Mouse (Mus musculus) urinary bladder, postnatal 10 days (tissue): Measurements from ENCODE around the gene Rpl37.

Experiments used
- DNase-seq: peaks from one replicate; pipeline ENCODE4 v3.0.0; 2022; ENCODE audit warnings: low spot score

The Rpl37 gene

DNA sequence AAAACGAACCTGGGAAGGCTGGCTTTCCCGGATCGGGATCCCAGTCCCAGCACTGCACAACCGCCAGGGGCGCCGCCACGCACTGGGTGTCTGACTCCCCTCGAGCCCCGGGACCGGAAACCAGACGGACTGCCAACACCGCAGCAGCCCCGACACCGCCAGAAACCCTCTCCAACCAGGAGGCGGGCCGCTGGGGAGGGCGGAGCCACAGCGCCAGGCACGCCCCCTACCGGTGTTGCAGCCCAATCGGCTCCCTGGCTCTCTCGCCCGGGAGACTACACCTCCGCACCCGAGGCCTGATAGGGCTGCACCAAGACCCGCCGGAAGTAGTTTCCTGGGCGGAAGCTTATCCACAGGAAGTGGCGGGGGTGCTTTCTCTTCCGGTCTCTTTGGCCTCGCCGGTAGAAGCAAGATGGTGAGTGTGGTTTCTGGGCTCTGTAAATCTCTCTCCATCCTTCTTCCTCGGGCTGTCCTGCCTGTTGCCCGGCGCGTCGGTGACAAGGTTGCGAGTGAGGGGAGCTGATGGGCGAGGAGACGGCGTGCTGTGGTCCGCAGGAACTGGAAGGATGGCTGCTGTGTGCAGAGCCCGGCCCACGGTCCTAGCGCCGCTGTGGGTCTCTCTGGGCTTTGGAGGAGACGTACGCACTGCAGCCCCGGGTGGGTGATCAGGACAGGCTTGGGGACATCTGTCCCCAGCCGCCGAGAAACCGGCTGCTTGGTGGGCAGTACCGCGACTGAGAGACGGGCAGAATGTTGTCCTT lies at the start of gene Rpl37:
Rpl37 (plus strand) TSS at position 376 of the 761 bp plus-strand sequence.
- peak; percentile 96 for DNase-seq

DNA sequence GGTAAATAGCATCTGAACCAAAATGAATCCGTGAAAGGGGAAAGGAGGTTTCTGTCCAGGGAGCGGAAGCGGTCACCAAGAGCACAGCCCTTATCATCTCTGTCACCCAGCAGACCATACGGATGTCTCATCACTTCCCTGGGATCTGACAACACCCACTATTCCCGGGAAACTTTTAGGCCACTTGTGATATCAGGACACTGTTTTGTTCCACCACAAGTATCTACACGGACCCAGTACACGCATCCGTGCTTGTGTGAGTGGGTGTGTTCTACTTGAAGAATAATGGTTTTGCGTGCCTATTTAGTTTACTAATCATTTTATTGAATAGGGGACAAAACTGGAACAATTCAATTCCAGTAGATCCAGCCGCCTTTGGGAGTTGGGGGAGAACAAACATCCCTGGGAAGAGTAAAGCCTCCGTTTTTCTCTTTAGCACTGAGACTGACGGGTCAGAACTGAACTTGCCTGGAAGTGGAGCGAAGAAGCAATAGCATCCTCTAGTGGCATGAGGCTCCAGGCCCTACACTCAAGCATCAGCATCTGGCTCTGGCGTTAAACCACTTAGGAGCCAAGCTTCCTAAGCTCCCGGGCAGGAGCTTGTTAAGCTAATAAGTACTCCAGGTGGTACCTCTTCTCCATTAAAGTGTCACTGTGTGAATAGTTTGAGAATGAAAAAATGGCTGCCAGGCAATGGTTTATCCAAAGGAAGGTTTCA lies 47.5 kb upstream of the Rpl37 start:
- no peak for DNase-seq

DNA sequence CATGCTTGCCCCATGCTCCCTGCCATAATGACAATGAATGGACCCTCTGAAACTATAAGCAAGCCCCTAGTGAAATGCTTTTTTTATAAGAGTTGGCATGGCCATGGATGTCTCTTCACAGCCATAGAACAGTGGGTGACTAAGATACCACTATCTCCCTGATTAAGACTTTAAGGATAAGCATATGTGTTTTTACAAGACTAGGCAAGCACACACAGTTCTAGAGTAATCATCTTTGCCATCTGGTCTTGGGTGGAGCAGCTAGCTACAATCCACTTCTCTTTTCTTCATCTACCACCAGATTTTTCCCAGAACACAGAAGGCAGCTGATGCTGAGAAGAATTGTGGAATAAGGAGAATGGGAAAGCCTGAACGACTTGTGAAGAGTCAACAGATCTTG lies 35.2 kb upstream of the Rpl37 start:
- DNase-seq, result no peak

DNA sequence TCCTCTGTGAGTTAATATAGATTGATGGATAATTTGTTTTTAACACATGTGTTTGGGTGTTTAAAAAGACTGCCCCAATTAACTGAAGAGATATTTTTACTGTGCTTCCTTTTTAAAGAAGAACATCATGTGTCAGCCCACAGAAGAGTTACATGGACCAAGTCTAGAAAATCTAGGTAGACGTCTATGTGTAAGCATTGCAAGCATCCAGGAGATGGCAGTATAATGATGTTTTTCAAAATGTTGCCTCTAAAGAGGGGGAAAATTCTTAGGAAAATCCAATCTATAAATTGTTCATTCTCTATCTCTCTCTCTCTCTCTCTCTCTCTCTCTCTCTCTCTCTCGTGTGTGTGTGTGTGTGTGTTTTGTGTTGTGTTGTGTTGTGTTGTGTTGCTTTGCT lies 30.3 kb upstream of the Rpl37 start:
- DNase-seq, result no peak

DNA sequence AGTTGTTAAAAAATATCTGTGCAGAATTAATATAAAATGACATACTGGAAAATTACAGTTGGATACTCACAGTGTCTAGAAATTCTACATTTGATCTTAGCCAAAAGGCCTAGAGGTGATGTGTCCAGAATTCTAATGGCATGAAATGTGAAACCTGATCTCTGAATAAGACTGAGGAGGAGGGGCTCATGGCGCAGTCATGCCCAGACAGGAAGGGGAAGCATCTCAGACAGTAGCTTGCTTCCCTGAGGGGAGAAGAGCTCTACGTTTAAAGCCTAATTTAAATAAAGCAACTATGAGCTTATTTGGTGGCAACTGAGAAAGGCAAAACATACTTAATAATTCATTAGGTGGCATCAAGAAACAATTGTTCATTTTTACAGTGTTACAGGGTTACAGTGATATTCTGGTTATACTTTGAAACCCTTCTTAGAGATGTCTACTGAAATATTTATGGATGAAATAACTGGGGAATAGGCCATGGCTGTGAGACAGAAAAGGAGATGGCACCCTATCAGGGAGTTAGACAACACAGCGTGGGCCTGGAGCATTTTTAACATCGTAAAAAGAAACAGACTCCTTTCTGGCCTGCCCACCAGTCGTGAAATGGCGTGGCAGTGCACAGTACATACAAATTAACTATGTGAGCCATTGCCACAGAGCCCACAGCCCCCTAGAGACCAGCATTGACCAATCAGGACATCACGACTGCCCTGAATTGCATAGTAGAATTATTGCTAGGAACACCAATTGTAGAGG lies 27.4 kb upstream of the Rpl37 start:
- no peak for DNase-seq

DNA sequence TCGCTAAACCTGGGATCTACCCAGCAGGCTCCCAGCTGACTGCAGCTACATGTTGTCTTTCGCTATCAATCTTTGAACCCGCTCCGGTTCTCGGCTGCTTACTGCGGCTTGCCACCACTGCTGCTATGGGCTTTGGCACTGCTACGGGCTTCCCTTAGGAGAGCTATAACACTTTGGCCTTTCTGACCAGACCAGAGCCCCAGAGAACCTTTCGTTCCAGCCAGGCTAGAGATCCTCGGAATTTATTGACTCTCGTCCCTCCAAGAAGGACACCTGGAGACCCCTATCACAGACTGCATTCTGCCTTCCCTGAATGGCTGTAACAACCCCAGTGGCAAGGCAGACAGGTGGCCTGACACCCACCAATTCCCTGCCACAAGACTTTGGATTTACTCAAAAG lies 26.3 kb upstream of the Rpl37 start:
- DNase-seq, result no peak

DNA sequence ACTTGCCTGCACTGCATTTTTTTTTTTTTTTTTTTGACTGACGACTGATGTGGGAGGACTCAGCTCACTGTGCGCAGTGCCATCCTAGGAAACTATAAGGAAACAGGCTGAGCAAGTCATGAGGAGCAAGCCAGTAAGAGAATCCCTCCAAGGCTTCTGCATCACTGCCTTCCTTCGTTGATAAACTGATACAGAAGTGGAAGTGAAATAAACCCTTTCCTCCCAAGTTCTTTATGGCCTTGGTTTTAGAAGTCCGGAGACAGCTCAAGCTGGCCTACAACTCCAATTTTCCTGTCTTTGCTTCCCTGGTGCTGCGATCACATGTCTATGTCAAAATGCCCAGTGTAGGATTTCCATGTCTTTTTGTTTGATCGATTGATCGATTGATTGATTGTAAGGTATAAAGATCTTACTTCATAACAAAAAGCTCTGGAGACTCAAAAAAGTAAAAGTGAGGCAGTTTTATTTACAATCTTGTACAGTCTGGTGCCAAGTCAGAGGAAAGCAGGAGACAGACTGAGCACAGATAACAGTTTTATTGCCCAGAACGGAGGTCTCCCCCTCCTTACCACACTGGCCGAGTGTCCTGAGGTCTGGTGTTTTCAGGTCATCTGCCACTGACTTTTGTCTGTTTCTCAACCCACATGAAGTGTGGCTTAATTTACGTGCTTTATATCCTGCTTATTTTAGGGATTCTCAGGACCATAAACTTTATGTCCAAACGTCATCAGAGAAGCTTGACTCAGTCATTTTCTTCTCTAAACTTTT lies 20.7 kb upstream of the Rpl37 start:
- no peak for DNase-seq

DNA sequence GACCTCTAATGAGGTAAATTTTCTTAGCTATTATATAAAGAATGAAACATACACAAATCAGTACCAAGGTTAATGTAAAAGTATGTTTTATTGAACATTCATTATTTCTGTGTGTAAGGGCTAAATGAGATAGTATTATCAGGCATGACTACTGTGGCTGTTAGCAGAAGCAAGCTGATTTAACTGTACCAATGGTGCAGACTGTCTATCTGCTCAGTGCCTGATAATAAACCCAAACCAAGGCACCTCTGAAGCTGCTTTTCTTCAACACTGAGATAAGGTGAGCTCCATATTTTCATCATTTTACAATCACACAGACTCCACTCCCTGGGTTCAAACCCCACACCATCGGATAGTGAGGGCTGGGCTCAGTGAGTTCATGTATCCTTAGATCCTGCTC lies 19.1 kb upstream of the Rpl37 start:
- no peak for DNase-seq

DNA sequence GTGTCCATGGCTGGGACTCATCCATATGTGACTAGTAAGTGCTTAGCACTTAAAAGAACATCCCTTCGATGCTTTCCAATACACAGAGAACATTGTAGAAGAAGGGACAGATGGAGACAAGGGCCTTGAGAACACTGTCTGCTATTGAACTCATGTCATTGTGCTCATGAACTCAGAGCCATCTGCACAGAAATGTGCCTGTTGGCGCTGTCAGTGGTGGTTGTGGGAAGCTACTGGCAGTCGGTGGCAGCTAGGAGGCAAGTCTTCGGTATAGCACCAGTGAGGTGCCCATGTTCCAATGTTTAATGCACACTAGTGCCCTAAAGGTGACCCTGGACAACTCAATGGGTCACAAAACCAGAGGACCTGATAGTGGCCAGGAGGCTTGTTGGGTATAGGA lies 14.1 kb upstream of the Rpl37 start:
- no peak for DNase-seq

DNA sequence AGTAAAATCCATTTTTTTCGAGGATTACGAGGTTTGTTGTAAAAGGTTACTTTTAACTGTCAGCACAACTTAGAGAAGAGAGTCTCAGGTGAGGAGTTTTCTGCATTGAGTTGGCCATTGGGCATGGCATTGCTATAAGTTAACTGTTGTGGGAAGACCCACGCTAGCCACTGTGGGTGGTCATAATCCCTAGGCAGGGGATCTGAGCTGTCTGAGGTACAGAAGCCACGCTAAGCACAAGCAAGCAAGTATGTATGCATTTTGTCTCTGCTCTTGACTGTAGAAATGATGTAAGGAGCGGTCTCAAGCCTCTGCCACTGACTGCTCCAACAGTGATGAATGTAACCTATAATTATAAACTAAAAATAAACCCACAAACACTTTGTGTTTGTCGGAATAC lies 10.6 kb upstream of the Rpl37 start:
- DNase-seq, result no peak

DNA sequence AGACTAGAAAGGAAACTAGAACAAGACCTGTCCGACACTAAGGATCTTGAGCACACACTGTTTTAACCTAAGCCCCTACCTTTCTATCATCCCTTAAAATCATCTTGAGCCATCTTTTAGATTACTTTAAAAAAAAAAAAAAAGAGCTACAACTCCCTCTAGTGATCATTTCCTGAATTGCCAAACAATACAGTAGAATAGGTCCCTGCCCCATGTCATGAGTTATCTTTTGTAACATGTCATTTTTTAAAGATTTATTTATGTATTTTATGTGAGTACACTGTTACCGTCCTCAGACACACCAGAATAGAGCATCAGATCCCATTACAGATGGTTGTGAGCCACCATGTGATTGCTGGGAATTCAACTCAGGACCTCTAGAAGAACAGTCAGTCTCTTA lies 10.2 kb upstream of the Rpl37 start:
- DNase-seq, result no peak

DNA sequence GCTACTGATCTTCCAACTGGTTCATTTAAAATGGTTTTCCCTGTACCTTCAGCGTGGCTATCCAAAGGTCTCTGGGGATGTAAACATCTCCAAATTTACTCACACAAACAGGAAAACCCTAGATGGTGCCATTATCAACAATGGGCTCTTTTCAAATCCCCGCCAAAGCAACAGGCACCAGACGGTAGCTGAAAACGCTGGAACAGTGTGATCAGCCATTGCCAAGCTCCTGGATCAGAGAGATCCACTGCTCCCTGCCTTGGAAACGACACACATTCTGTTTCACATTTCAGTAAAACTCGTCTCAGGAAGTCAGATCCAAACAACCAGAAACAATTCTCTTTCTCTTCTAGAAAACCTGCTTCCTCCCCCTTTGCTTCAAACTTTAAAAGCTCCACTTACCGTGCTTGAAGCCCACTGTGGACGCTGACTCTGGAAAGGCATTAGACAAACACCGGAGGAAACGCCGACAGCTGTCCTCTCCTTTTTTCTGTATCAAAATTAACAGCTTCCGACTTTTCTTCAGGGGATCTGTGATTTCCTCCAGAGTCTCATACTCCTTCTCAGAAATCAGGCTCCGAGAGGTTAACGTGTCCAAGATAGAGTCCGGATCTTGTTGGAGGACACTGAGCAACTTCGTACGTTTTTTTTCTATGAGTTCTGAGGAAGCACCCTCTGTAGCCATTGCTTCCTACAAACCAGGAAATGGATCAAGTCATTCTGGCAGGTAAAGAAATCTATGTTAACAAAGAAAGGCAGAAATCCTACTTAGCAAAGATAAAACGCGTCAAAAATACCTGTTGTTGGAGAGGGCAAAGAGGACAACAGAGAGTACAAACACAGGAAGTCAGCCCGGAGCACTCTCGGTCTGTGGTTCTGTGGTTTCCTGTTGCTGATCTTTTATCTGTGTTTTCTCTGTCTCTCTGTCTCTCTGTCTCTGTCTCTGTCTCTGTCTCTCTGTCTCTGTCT lies 8.5 kb upstream of the Rpl37 start, which contains the start of gene Card6:
Card6 (minus strand) TSS at position 854 of the 969 bp plus-strand sequence.
- DNase-seq, result no peak

DNA sequence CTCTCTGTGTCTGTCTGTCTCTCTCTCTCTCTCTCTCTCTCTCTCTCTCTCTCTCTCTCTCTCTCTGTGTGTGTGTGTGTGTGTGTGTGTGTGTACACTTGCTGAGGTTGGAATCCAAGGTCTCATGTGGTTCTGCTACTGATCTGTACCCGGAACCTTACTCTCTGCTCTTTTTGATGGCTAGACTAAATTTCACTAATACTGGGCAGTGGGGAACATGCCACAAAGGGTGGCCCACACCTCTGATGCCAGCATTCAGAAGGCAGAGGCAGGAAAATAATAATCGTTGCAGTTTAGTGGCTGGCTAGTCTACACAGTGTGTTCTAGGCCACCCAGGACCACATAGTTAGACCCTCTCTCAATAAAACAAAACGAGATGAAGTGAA lies 7.8 kb upstream of the Rpl37 start:
- no peak for DNase-seq

DNA sequence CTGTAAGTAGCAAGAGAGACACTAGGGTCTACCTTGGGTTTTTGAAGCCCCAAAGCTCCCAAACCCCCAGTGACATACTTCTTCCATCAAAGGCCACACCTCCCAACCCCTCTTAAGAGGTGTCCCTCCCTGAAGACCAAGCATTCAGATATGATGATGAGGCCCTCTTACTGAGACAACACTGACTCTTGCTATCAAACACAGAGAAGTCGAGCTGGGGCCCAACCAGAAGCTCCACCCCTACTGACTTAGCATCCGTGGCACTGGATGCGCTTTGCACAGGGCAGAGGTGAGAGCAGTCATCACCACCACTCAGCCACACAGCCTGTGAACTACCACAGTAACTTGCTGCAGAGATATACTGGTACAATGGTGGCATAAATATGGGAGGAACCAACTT lies 3.8 kb upstream of the Rpl37 start:
- no peak for DNase-seq

DNA sequence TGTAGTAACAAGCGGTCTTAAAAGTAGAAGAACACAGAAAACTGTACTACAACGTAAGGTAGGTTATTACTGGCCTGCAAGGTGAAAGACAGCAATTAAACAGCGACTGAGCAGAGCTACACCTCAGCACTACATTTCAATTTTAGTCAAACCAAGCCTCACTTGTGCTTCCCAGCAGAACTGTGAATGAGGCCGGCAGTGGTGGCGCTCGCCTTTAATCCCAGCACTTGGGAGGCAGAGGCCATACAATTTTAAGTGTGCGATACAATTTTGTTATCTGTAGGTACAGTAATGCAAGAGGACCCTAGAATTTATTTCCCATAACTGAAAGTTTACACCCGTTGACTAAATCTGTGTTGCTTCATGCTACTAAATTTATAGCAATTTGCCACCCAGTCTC lies 1.3 kb upstream of the Rpl37 start:
- no peak for DNase-seq

DNA sequence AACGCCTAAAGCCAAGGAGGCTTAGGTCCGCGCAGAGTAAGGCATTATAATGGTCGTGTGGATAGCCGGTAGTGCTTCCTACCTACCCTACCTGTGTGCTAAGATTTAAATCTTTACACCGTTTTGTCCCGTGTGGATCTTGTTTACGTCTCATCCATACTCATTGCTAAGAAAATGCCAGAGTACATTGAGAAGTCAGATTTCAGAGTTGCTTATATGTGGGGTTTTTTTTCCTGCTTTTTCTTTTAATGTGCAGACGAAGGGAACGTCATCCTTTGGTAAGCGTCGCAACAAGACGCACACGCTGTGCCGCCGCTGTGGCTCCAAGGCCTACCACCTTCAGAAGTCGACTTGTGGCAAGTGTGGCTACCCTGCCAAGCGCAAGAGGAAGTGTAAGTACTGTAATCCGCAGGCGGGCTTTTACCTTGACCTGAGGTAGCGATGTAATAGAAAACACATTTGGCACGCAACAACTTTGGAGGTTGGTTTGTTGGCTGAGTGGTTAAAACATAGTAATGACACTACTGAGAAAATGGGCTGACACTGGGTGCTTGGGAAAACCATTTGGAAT lies 671 bp downstream of the Rpl37 start:
- DNase-seq, result no peak

DNA sequence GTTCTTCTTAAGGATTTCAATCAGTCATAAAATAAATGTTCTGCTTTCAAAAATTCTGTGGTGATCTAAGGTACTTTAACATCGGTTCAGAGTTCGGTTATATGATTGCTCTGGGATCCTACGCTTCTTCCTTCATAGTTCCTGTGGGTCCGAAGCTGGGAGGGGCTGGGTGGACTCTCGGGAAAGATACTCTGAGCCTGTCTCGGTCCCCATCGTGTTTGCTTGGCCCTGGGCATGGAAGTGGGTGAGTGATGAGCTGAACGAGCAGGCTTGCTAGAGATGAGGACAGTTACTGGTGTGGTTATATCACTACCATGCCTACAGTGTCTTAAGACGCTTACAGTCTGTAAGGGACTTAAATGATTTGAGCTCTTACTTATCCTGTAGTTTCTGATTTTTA lies 2.2 kb downstream of the Rpl37 start:
- no peak for DNase-seq

DNA sequence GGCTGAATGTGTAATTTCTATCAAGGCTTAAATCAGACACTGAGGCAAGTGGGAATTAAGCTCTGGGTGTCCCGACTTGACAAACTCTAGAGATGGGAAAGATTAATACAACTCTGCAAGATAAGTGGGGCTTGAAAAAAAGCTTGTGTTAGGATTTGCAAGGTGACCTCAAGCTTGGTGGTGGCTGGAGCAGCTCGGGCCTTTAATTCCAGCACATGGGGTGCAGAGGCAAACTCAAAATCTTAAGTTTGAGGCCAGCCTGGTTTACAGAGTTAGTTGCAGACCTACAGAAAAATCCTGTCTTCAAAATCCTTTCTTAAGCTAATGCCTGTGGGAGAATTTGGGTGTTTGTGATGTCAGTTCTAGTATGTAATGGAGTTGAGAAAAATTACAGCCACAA lies 2.7 kb downstream of the Rpl37 start:
- no peak for DNase-seq

DNA sequence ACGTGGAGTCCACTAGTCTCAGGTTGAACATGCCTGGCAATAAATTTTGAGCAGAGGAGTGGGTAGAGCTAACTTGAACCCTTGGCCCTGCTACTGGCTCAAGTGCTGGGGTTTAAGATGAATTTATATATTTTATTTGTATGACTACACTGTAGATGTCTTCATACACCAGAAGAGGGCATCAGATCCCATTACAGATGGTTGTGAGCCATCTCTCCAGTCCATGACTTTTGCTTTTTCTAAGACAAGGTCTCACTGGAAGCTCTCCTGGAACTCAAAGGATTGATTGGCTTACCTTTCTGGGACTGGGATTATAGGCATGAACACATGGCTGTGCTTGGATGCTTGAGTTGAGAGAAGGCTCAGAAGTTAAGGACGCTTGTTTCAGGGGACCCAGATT lies 3.3 kb downstream of the Rpl37 start:
- DNase-seq, result no peak

DNA sequence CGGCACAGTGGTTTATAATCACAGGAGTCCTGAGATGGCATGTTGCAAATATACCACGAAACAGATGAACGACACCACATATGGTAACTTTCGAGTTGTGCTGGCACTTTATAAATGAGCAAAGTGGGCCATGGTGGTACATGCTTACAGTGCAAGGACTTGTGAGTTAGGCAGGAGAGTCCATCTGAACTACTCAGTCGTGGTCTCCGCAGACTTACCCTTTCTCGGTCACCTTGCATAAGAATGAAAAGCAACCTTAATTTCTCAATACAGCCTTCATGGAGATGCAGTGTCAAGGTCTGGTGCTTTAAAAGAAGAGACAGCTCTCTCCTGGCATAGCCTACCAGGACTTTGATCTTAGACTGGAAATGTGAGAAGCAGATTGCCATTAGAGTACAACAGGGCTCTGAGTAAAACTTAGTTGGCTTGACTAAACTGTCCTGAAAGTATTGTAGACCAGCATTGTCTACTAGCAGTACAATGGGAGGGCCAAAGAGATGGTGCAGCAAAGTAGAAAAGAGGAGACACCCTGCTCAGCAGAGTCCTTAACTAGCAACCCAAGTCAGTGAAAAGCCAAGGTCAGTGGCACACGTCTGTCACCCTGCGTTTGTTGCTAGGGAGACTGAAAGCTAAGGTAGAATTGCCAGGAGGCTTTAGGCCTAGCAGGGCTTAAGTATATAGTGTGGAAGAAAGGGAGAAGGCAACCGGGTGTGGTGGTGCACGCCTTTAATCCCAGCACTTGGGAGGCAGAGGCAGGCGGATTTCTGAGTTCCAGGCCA lies 5.3 kb downstream of the Rpl37 start:
- DNase-seq, result no peak
